Mouse (Mus musculus) cerebellum, adult 2 months (tissue): ENCODE data around the gene Mrm1. TPM values are rescaled to one million over a fixed set of nuclear protein-coding genes. Genes with fewer than 3 reads are reported as not detected.
A peak's percentile ranks its signal among the peaks of the same experiment; 100 is the strongest.

Source experiments
- DNase-seq, 2 experiments: peaks; one replicate each; pipeline ENCODE4 v3.0.0; 2021
- H3K27ac ChIP-seq: fragments of 200-500 bp; 2 replicates; pipeline ENCODE4 v1.5.1; 2012; ENCODE audit warnings: low read length, control low read depth, inconsistent platforms; ENCODE audit not compliant: insufficient read depth
- H3K27me3 ChIP-seq: fragments of 200-500 bp; 2 replicates; pipeline ENCODE4 v1.6.1; 2012; ENCODE audit warnings: inconsistent platforms, mild to moderate bottlenecking, low read length, moderate library complexity; ENCODE audit not compliant: control insufficient read depth, insufficient read depth
- H3K4me1 ChIP-seq: fragments of 200-500 bp; 2 replicates; pipeline ENCODE4 v1.6.1; 2011; ENCODE audit warnings: low read length; ENCODE audit not compliant: control insufficient read depth, insufficient read depth
- H3K4me3 ChIP-seq: fragments of 200-500 bp; replicated peaks from 2 replicates; pipeline ENCODE3; 2011; ENCODE audit warnings: mild to moderate bottlenecking, low read depth, low read length, control low read depth; ENCODE audit not compliant: insufficient read depth
- CTCF ChIP-seq: fragments of 200-500 bp; IDR thresholded peaks from 2 replicates; pipeline ENCODE4 v1.5.1; 2011; ENCODE audit warnings: low read depth, mild to moderate bottlenecking, control low read depth, low read length, moderate library complexity, borderline replicate concordance; ENCODE audit not compliant: insufficient read depth
- POLR2A ChIP-seq: fragments of 200-500 bp; IDR thresholded peaks from 2 replicates; pipeline ENCODE4 v1.6.1; 2011; ENCODE audit warnings: low read length, control low read depth, borderline replicate concordance; ENCODE audit not compliant: insufficient read depth
- WGBS: fragments of 180-500 bp; shearing (Covaris S2); methylation state at CpG from one replicate; pipeline ENCODE4 v1.1.7; 2018; 5-methylcytosine and 5-hydroxymethylcytosine counted together
- polyA plus RNA-seq: library from polyadenylated mRNA; depleted of rRNA; stranded (reverse); fragments of >200 nt; gene quantifications from 2 replicates; pipeline ENCODE4 v1.2.3, GENCODE M21; 2012; rRNA removed

Gene Mrm1
- 16.5 and 44.6 TPM in 2 replicates for polyA plus RNA-seq

- H3K4me3 ChIP-seq = peak within 1 kb of the TSS; percentile 68
- TF ChIP-seq CTCF = peak; percentile 76
- TF ChIP-seq POLR2A = peak; percentile 50; the same call in 1 of the 2 replicates
- H3K27me3 ChIP-seq = no peaks in the 10 kb centered on the region
- under 1% methylated on average over 55 of the region's 55 CpGs for WGBS
- no peaks in the 10 kb centered on the region for H3K4me1 ChIP-seq
- peak within 1 kb of the TSS; percentile 41 for H3K27ac ChIP-seq
- peak; percentile 92 for DNase-seq
These were observed at the start of gene Mrm1 for GRCm38 (mm10) chr11:84818961-84819692. Mrm1 (minus strand) TSS chr11:84819515.

DNA sequence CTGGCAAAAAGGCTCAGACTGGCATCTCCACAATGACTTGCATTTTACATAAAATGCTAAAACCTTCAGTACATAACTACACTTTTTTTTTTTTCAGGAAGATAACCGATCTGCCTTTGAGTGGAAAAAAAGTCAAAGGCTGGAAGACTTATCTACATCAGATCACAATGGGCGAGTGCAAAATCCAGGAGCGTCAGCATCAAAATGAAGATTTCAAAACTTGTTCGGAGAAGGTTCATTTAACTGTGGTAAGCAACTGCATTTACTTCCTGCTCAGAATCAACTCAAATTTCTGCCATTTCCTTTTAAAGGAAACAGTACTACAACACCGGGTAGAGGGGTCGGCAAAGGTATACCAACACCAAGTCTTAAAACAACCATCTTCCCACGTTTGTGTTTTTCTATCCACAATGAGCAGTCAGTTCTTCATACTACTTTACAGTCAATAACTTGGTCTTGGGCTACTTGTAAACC lies 49.5 kb upstream of the Mrm1 start:
- no peak overlapping the region for H3K27ac ChIP-seq
- no peak for TF ChIP-seq POLR2A
- TF ChIP-seq CTCF = no peak

GRCm38 (mm10) chr11:84867586-84867985 lies 48.3 kb upstream of the Mrm1 start:
- DNase-seq = no peak
- 75% methylated on average over 2 of the region's 2 CpGs for WGBS

More for the DNA sequence above, 49.5 kb upstream of the Mrm1 start:
- WGBS = 10% methylated on average over 7 of the region's 7 CpGs
- H3K4me3 ChIP-seq = peak overlapping the region; percentile 79
- no peaks in the 10 kb centered on the region for H3K27me3 ChIP-seq
- peaks cover 2% of the 10 kb centered on the region for H3K4me1 ChIP-seq
- DNase-seq = no peak

GRCm38 (mm10) chr11:84865268-84865667 lies 46.0 kb upstream of the Mrm1 start:
- WGBS = 67% methylated on average over 2 of the region's 2 CpGs
- peaks cover 2% of the 10 kb centered on the region for H3K4me1 ChIP-seq

More at GRCm38 (mm10) chr11:84867586-84867985, 48.3 kb upstream of the Mrm1 start:
- TF ChIP-seq CTCF (no peak), POLR2A (no peak)
- H3K4me3 ChIP-seq = no peak overlapping the region
- H3K27me3 ChIP-seq = no peaks in the 10 kb centered on the region
- H3K27ac ChIP-seq = no peak overlapping the region
- H3K4me1 ChIP-seq = peaks cover 2% of the 10 kb centered on the region

DNA sequence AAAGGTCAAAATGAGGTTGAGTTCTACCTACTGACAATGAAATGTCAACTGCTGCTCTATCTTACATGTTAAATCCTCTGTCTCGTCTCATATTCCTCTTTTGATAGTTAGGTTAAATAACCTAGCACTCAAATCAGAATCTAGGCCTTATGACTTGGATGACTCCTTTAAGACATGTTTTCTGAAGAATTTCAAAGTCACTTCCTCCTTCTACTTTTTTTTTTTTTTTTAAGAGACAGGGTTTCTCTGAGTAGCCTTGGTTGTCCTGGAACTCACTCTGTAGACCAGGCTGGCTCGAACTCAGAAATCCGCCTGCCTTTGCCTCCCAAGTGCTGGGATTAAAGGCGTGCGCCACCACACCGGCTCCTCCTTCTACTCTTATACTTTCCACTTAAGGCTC lies 36.0 kb upstream of the Mrm1 start:
- TF ChIP-seq CTCF (no peak), POLR2A (no peak)
- DNase-seq = no peak
- Histone ChIP-seq H3K27me3 (no peaks in the 10 kb centered on the region), H3K4me1 (no peaks in the 10 kb centered on the region), H3K4me3 (no peak overlapping the region), H3K27ac (no peak overlapping the region)
- 96% methylated on average over 6 of the region's 6 CpGs for WGBS

More at GRCm38 (mm10) chr11:84865268-84865667, 46.0 kb upstream of the Mrm1 start:
- Histone ChIP-seq H3K27me3 (no peaks in the 10 kb centered on the region), H3K27ac (no peak overlapping the region), H3K4me3 (no peak overlapping the region)
- TF ChIP-seq CTCF (no peak), POLR2A (no peak)
- DNase-seq = no peak

- H3K27ac ChIP-seq = no peak overlapping the region
- H3K4me3 ChIP-seq = no peak overlapping the region
- 78% methylated on average over 7 of the region's 7 CpGs for WGBS
- no peaks in the 10 kb centered on the region for H3K4me1 ChIP-seq
- DNase-seq = no peak
- H3K27me3 ChIP-seq = no peaks in the 10 kb centered on the region
- TF ChIP-seq POLR2A = no peak
- no peak for TF ChIP-seq CTCF
These were observed 28.3 kb upstream of the Mrm1 start for GRCm38 (mm10) chr11:84847475-84848090.

GRCm38 (mm10) chr11:84846741-84847474 lies 27.6 kb upstream of the Mrm1 start:
- Histone ChIP-seq H3K27ac (no peak overlapping the region), H3K4me3 (no peak overlapping the region), H3K4me1 (no peaks in the 10 kb centered on the region), H3K27me3 (no peaks in the 10 kb centered on the region)
- no peak for DNase-seq
- TF ChIP-seq POLR2A (no peak), CTCF (no peak)
- WGBS = 96% methylated on average over 15 of the region's 15 CpGs
